Mouse (Mus musculus) 416B (cell line): Measurements from ENCODE around the gene Lrp6.

Experiments
- DNase-seq: peaks from one replicate; pipeline ENCODE4 v3.0.0; 2011; ENCODE audit warnings: low read depth

Lrp6 gene

DNA sequence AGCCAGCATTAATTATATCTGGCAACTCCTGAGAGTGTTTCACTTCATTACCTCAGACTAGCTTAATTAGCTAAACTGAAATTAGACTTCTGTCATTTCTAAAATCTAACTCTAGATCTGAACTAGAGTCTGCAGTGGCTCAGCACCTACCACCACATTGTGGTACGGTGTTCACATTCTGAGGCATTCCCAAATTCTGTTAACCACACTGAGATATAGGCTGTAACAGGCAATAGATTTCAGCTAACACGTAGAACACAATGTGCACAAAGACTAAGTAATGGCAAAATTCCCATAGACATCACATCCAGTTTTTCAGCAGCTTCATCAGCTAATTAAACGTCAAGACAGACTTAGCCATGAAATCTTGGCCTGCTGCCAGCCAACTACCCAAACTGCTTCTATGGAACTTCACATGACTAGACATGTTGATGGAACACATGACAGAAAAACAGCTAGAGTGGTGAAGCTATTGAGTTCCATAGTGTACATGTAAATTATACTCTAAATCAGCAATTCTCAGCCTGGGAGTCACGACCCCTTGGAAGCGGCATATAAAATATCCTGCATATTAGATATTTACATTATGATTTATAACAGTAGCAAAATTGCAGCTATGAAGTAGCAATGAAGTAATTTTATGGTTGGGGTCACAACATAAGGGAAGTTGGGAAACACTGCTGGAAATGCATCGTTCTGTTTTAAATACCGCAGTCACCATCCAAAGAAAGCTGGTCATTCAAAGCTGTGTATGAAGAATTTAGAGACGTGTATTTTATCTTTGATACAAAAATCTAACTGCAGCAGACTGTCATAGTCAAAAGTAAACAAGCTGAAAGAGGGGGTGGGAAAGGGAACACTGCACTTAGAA lies 71.7 kb downstream of the Lrp6 start:
- peak; percentile 42 for DNase-seq

- no peak for DNase-seq
Observed at GRCm38 (mm10) chr6:134489637-134490036, 77.1 kb downstream of the Lrp6 start.

DNA sequence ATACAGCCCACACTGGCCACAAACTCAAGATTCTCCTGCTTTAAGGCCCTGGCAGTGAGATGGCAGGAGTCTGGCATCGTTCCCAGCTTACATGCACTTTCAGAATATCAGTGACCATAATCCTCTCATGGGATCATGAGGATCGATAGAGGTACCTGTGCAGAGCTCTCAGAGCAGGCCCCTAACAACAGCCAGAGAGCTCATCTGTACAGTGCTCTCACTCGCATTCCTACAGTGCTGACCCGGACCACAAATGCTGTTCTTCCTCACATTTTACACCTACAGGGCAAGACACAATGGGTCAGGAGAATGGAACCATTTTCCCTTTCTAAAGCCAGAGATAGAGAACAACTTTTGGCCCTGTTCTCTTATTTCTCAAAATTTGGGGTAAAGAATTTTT lies 77.6 kb downstream of the Lrp6 start:
- no peak for DNase-seq

DNA sequence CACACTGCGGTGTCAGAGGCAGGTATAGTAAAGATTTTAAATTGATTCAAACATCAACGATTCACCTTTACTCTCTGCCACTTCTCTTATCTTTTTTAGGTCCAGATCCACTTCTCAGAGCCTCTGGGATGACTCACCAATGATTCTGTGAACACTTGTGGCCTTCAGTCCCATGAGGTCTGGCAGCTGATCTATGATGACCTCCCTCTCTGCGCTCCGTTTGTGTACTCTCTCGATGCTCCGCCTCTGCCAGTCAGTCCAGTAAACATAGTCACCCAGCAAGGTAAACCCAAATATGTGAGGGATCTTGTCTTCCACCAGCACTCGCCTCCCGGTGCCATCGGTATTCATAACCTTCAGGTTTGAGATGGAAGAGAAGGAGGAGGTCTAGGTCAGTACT lies 80.4 kb downstream of the Lrp6 start:
- DNase-seq = peak; percentile 26

DNA sequence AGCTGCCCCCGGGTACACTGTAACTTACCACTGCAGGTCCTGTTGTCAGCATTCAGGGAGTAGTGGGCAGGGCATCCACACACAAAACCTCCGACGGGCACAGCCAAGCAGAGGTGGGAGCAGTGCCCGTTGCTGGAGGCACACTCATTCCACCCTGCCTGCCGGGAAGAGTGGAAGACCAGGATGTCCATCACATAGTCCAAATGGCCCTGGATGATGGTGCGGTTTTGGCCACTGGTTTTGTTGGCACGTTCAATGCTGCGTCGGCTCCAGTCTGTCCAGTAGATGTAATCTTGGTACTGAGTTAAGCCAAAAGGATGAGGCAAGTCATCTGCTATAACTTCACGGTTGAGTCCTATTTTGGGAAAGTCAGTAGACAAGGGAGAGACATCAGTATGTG lies 87.3 kb downstream of the Lrp6 start:
- no peak for DNase-seq

GRCm38 (mm10) chr6:134473143-134473561 lies 93.6 kb downstream of the Lrp6 start:
- no peak for DNase-seq

GRCm38 (mm10) chr6:134470857-134471256 lies 95.9 kb downstream of the Lrp6 start:
- DNase-seq = peak; percentile 61

GRCm38 (mm10) chr6:134469297-134469696 lies 97.5 kb downstream of the Lrp6 start:
- DNase-seq = no peak

DNA sequence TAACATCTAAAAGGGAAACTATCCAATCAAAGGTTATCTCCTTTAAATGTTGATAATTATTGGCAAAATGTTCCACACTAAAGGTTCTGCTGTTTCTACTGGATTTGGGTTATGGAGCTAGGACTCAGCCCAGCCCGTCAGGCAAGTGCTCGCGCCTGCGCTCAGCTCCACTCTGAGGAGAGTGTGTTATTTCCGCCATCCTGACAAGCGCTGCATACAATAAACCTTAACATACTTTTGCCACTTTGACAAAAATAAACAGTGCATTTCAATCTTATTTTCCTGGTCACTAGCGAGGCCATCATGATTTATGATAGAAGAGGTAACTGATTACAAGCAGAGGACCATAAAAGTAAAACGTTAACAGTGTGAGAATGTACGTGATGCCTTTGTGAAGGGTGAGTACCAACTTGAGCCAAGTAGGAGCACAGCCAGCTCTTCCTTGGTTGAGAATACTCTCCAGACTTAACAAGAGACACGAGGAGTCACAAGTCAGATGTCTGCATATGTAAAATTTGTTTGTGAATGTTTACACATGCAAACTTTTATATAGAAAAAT lies 100.0 kb downstream of the Lrp6 start:
- DNase-seq = no peak

- no peak for DNase-seq
Observed at GRCm38 (mm10) chr6:134461175-134461574, 105.6 kb downstream of the Lrp6 start.

DNA sequence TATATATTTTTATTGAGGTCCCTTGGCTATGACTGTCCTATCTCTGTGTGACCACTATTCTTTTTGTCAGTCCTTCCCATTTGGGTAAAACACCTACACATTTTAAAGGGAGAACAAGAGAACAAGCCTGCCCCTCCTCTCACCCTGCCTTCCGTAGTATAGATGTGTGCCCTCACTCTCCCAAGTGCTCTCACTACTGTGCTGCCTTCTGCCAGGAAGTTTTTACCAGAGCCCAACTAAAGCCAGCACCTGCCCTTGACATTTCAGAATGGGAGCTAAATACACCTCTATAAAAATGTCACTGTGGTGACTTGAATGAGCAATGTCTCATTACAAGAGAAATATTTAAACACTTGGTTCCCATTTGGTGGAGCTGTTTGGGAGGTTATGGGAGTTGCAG lies 108.4 kb downstream of the Lrp6 start:
- DNase-seq = no peak

- peak; percentile 24 for DNase-seq
Observed at GRCm38 (mm10) chr6:134454093-134454492, 112.7 kb downstream of the Lrp6 start.

DNA sequence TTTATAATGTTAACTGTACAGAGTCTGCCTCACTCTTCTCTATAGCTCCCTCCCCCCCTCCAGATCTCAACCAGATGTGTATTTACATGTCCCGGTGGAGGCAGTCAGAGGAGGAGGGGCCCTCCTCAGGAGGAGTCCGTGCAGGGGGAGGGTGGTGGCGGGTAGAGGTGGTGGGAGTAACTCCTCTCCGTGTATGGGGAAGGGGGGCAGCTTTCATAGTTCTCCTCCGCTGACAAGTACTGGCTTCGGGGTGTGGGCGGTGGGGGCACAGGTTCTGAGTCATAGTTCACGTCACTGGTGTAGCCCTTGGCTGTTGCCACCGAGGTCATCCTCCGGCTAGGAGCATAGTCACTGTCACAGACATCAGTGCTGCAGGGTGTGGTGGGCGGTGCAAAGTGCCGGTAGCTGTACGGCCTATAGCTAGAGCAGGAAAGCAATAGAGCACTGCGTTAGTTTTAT lies 116.1 kb downstream of the Lrp6 start:
- DNase-seq = peak; percentile 24

- no peak for DNase-seq
Observed at GRCm38 (mm10) chr6:134449958-134450357, 116.8 kb downstream of the Lrp6 start.

DNA sequence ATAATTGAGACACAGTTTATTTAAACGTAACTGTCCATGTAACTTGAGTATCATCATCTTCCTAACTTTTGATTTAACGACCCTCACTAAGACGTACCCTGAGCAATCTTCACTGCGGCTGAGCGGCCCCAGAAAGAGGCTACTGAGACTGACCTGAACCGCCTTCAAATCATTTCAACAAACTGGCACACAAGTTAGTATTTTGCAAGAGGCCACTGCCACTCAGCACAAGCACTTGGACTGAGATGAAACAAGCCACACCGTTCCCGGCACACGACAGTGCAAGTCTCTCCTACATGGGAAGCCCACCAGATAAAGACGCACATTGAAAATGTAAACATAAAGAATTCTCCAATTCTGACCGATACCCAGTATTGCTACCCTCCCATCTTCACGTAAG lies 118.3 kb downstream of the Lrp6 start:
- no peak for DNase-seq

DNA sequence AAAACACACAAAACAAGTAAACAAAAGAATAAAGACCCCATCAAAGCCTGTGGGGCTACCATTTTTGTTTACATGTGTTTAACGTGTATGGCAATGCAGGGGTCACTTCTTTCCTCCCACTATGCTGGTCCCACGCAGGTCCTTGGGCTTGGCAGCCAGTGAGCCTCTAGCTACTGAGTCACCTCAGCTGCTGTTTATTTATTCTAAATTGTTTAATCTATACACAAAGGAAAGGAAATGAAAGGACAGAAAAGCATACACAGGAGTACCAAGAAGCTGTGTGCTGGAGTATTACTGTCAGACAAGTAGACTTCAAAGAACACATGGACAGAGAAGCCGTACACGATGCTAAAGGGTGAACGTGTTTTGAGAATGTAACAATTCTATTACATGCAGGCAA lies 122.8 kb downstream of the Lrp6 start:
- no peak for DNase-seq

- no peak for DNase-seq
Observed at GRCm38 (mm10) chr6:134443198-134443904, 123.4 kb downstream of the Lrp6 start.

DNA sequence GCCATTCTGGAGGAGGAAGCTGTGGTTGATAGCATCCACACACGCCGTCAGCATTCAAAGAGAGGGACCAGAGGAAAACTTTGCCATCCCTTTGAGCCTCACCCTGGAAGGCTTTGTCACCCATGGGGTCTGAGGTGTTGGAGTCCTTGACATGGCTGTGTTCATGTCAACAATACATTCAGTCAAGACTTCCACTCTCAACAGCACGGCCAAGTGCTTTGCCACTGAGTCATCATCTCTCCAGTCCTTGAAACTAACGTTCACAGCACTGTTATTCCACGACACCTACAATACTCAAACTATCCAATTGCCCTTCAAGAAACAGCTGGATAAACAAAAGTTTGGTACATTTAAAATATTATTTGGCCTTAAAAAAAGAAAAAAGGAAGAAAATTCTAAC lies 124.5 kb downstream of the Lrp6 start:
- DNase-seq = no peak

DNA sequence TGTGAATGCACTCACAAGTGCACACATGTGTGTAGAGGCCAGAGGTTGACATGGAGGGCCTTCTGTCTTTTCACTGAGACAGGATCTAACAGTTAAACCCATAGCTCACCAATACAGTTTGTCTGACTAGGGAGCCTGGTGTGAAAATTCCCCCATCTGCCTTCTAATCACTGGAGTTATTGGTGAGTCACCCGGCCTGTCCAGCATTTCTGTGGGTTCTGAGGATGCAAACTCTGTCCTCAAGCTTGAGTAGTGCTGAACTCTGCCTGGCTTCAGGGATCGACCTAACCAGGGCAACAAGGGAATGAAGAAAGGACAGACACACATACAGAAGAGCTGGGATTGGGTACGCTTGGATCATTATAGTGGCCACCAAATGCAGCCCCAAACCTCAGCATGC lies 125.0 kb downstream of the Lrp6 start:
- DNase-seq = no peak

- no peak for DNase-seq
Observed at GRCm38 (mm10) chr6:134440023-134440422, 126.7 kb downstream of the Lrp6 start.

DNA sequence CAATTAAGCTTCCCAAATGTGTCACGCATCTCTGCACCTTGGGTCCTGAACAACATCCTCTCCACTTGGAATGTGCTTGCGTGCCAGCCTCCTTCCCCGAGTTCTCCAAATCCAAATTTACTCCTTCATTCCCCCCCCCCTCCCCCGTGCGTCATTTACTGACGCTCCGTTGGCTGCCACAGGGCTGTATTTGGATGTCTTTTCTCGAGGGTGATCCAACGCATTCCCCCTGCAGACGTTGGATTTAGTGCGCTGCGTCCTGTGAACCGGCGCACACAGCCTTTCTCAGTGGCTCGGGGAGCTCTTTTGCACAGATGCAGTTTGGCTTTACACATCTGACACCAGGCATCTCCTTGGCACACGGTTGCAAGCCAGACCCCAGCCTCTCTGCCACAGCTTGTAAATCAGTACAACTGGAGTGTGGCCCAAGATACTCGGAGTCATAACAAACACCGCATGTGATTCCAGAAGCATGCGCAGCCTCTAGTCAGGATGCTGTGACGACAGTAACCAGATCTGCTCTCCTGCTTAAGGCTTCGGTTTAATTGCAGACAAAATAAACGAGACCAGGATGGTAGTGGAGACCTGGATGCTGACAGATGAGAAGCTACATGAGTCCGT lies 127.3 kb downstream of the Lrp6 start:
- no peak for DNase-seq

DNA sequence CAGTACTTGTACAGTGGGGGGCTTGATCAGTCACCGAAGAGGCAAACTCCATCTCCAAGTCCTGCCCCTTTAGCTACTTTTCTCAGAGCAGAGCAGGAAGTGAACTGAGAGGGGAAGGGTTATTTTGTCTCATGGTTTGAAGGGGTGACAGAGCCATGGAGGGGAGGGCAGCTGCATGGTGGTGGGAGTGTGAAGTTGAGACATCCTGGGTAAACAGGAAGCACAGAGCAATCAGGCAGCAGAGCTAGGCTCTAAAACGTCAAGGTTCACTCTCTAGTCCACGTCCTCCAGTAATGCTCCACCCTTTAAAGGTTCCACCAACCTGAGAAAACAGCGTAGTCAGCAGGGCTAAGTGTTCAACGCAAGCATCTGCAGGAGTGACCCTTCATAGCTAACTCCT lies 129.8 kb downstream of the Lrp6 start:
- no peak for DNase-seq
